Mouse (Mus musculus): Measurements from ENCODE around the gene Smarcd3. TPM values are rescaled to one million over a fixed set of nuclear protein-coding genes. Genes with fewer than 3 reads are reported as not detected.

The Smarcd3 gene
- polyA plus RNA-seq, 1 experiment = 1.5 TPM

GRCm38 (mm10) chr5:24615097-24615496, 9.1 kb downstream of the Smarcd3 start:
- Histone ChIP-seq H3K36me3 (ENCODE audit: control insufficient read depth, insufficient read depth, low read length, poor library complexity, severe bottlenecking) (no peaks in the 10 kb centered on the region), H3K9me3 (replicated peaks; ENCODE audit: control insufficient read depth, insufficient read depth, low read length, poor library complexity, severe bottlenecking) (no peaks in the 10 kb centered on the region)
- TF ChIP-seq EP300 (IDR thresholded peaks at IDR 0.05; ENCODE audit: insufficient read depth, low read depth, low read length) = no peak
- no peak for TF ChIP-seq CTCF (IDR thresholded peaks at IDR 0.05; ENCODE audit: low read depth, low read length)
- TF ChIP-seq POLR2A (IDR thresholded peaks at IDR 0.05; ENCODE audit: insufficient read depth, low read length) = no peak

GRCm38 (mm10) chr5:24612302-24612649, 11.9 kb downstream of the Smarcd3 start:
- no peak overlapping the region for H3K27ac ChIP-seq (ENCODE audit: insufficient read depth, low read length)
- no peak overlapping the region for H3K4me3 ChIP-seq (ENCODE audit: low read depth, low read length)
- H3K4me1 ChIP-seq (ENCODE audit: control insufficient read depth, insufficient read depth, low read length) = no peaks in the 10 kb centered on the region
- H3K9ac ChIP-seq (ENCODE audit: low read depth, poor library complexity, severe bottlenecking) = no peak overlapping the region
- H3K36me3 ChIP-seq (ENCODE audit: control insufficient read depth, insufficient read depth, low read length, poor library complexity, severe bottlenecking) = no peaks in the 10 kb centered on the region
- TF ChIP-seq EP300 (IDR thresholded peaks at IDR 0.05; ENCODE audit: insufficient read depth, low read depth, low read length) (no peak), CTCF (IDR thresholded peaks at IDR 0.05; ENCODE audit: low read depth, low read length) (no peak), POLR2A (IDR thresholded peaks at IDR 0.05; ENCODE audit: insufficient read depth, low read length) (no peak)
- no peaks in the 10 kb centered on the region for H3K9me3 ChIP-seq (replicated peaks; ENCODE audit: control insufficient read depth, insufficient read depth, low read length, poor library complexity, severe bottlenecking)
- no peaks in the 10 kb centered on the region for H3K27me3 ChIP-seq (ENCODE audit: control insufficient read depth, insufficient read depth, low read length, poor library complexity, severe bottlenecking)

More at GRCm38 (mm10) chr5:24615097-24615496, 9.1 kb downstream of the Smarcd3 start:
- Histone ChIP-seq H3K27me3 (ENCODE audit: control insufficient read depth, insufficient read depth, low read length, poor library complexity, severe bottlenecking) (no peaks in the 10 kb centered on the region), H3K9ac (ENCODE audit: low read depth, poor library complexity, severe bottlenecking) (no peak overlapping the region), H3K4me3 (ENCODE audit: low read depth, low read length) (no peak overlapping the region), H3K27ac (ENCODE audit: insufficient read depth, low read length) (no peak overlapping the region), H3K4me1 (ENCODE audit: control insufficient read depth, insufficient read depth, low read length) (no peaks in the 10 kb centered on the region)

- Histone ChIP-seq H3K4me1 (ENCODE audit: control insufficient read depth, insufficient read depth, low read length) (no peaks in the 10 kb centered on the region), H3K9me3 (replicated peaks; ENCODE audit: control insufficient read depth, insufficient read depth, low read length, poor library complexity, severe bottlenecking) (no peaks in the 10 kb centered on the region), H3K27ac (ENCODE audit: insufficient read depth, low read length) (no peak overlapping the region), H3K9ac (ENCODE audit: low read depth, poor library complexity, severe bottlenecking) (no peak overlapping the region), H3K36me3 (ENCODE audit: control insufficient read depth, insufficient read depth, low read length, poor library complexity, severe bottlenecking) (no peaks in the 10 kb centered on the region), H3K4me3 (ENCODE audit: low read depth, low read length) (no peak overlapping the region), H3K27me3 (ENCODE audit: control insufficient read depth, insufficient read depth, low read length, poor library complexity, severe bottlenecking) (no peaks in the 10 kb centered on the region)
- no peak for TF ChIP-seq POLR2A (IDR thresholded peaks at IDR 0.05; ENCODE audit: insufficient read depth, low read length)
- TF ChIP-seq CTCF (IDR thresholded peaks at IDR 0.05; ENCODE audit: low read depth, low read length) = no peak
- TF ChIP-seq EP300 (IDR thresholded peaks at IDR 0.05; ENCODE audit: insufficient read depth, low read depth, low read length) = no peak
Observed at GRCm38 (mm10) chr5:24611366-24612301, 12.6 kb downstream of the Smarcd3 start.

GRCm38 (mm10) chr5:24609388-24609787, 14.8 kb downstream of the Smarcd3 start:
- Histone ChIP-seq H3K36me3 (ENCODE audit: control insufficient read depth, insufficient read depth, low read length, poor library complexity, severe bottlenecking) (no peaks in the 10 kb centered on the region), H3K4me1 (ENCODE audit: control insufficient read depth, insufficient read depth, low read length) (no peaks in the 10 kb centered on the region), H3K9ac (ENCODE audit: low read depth, poor library complexity, severe bottlenecking) (no peak overlapping the region), H3K4me3 (ENCODE audit: low read depth, low read length) (no peak overlapping the region), H3K27ac (ENCODE audit: insufficient read depth, low read length) (no peak overlapping the region), H3K9me3 (replicated peaks; ENCODE audit: control insufficient read depth, insufficient read depth, low read length, poor library complexity, severe bottlenecking) (no peaks in the 10 kb centered on the region), H3K27me3 (ENCODE audit: control insufficient read depth, insufficient read depth, low read length, poor library complexity, severe bottlenecking) (no peaks in the 10 kb centered on the region)
- TF ChIP-seq POLR2A (IDR thresholded peaks at IDR 0.05; ENCODE audit: insufficient read depth, low read length) (no peak), EP300 (IDR thresholded peaks at IDR 0.05; ENCODE audit: insufficient read depth, low read depth, low read length) (no peak), CTCF (IDR thresholded peaks at IDR 0.05; ENCODE audit: low read depth, low read length) (no peak)

GRCm38 (mm10) chr5:24605980-24606665, 18.1 kb downstream of the Smarcd3 start:
- Histone ChIP-seq H3K27ac (ENCODE audit: insufficient read depth, low read length) (no peak overlapping the region), H3K9ac (ENCODE audit: low read depth, poor library complexity, severe bottlenecking) (no peak overlapping the region), H3K4me3 (ENCODE audit: low read depth, low read length) (no peak overlapping the region), H3K27me3 (ENCODE audit: control insufficient read depth, insufficient read depth, low read length, poor library complexity, severe bottlenecking) (peaks cover 10% of the 10 kb centered on the region), H3K36me3 (ENCODE audit: control insufficient read depth, insufficient read depth, low read length, poor library complexity, severe bottlenecking) (no peaks in the 10 kb centered on the region), H3K9me3 (replicated peaks; ENCODE audit: control insufficient read depth, insufficient read depth, low read length, poor library complexity, severe bottlenecking) (no peaks in the 10 kb centered on the region), H3K4me1 (ENCODE audit: control insufficient read depth, insufficient read depth, low read length) (no peaks in the 10 kb centered on the region)
- TF ChIP-seq POLR2A (IDR thresholded peaks at IDR 0.05; ENCODE audit: insufficient read depth, low read length) (no peak), EP300 (IDR thresholded peaks at IDR 0.05; ENCODE audit: insufficient read depth, low read depth, low read length) (no peak), CTCF (IDR thresholded peaks at IDR 0.05; ENCODE audit: low read depth, low read length) (no peak)

All from ES-Bruce4 (cell line).